In the genomic region with DNA sequence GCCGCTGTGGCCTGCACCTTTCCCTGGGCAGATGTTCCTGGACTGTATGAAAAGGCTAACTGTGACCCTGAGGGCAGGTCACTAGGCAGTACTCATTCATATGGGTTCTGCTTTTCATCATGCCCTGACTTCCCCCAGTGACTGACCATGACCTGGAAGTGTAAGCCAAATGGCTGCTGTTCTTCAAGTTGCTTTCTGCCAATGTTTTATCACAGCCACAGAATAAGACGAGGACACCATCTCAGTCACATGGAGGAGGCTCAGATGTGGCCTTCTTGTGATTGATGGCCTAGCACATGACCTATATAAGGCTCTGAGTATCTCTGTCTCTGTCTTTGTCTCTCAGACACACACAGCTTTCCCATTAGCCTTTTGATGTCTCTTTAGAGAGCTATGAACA, we compare ENCODE assay signal across 27 mouse cellular contexts. TPM values are rescaled to one million over a fixed set of nuclear protein-coding genes. Genes with fewer than 3 reads are reported as not detected.
"Had no signal": no experiment of that assay in that cellular context is flagged by ENCODE, and none has a peak within 500 bp of the region (broad histone marks: within the 10 kb centered on the region; RNA-seq: fewer than 3 reads in every experiment).

No protein-coding gene starts in this region.

- H3K4me3 ChIP-seq: embryonic facial prominence, embryonic 12.5 days; embryonic facial prominence, embryonic 15.5 days; erythroblast, embryonic 14.5 days; forebrain, embryonic 10.5 days; forebrain, embryonic 12.5 days; forebrain, embryonic 13.5 days; forebrain, embryonic 15.5 days; gastrocnemius, adult 2 months; heart, adult 2 months; heart, embryonic 10.5 days had no signal

- H3K27ac ChIP-seq: embryonic facial prominence, embryonic 12.5 days; embryonic facial prominence, embryonic 15.5 days; forebrain, embryonic 10.5 days; forebrain, embryonic 12.5 days; forebrain, embryonic 13.5 days; forebrain, embryonic 15.5 days; gastrocnemius, adult 2 months; heart, adult 2 months; heart, embryonic 10.5 days had no signal

- ATAC-seq: forebrain, embryonic 13.5 days; forebrain, embryonic 14.5 days; forebrain, embryonic 15.5 days; forebrain, embryonic 16.5 days; forebrain, postnatal 0 days had no signal

- H3K4me2 ChIP-seq: embryonic facial prominence, embryonic 12.5 days; embryonic facial prominence, embryonic 15.5 days; forebrain, embryonic 12.5 days; forebrain, embryonic 13.5 days; forebrain, embryonic 15.5 days had no signal

- H3K9ac ChIP-seq: embryonic facial prominence, embryonic 12.5 days; embryonic facial prominence, embryonic 15.5 days; forebrain, embryonic 12.5 days; forebrain, embryonic 13.5 days; forebrain, embryonic 15.5 days; forebrain, postnatal 0 days had no signal

- DNase-seq: cerebellum, adult 9-10 months; cerebellum, adult 9-11 months; cerebellum, postnatal 10 days; cerebellum, postnatal 14 days; cerebellum, postnatal 25 days; cerebellum, postnatal 36 days; embryo, embryonic 11 days; forebrain, postnatal 0 days; gastrocnemius, postnatal 10 days; gastrocnemius, postnatal 14 days; gastrocnemius, postnatal 25 days; gastrocnemius, postnatal 36 days; heart, adult 11 months; heart, adult 18-20 months; heart, adult 2 months had no signal

- H3K9me3 ChIP-seq: embryonic facial prominence, embryonic 12.5 days; embryonic facial prominence, embryonic 15.5 days; forebrain, embryonic 10.5 days; forebrain, embryonic 12.5 days; forebrain, embryonic 13.5 days; forebrain, embryonic 15.5 days; heart, embryonic 10.5 days had no signal

- H3K27me3 ChIP-seq: embryonic facial prominence, embryonic 12.5 days; embryonic facial prominence, embryonic 15.5 days; forebrain, embryonic 13.5 days; forebrain, embryonic 15.5 days had no signal

RNA-seq across cellular contexts. Expression of a gene that starts 27.3 kb away (rescaled TPM):
- total RNA-seq: granulocyte monocyte progenitor cell, adult 5-6 weeks had no signal
